Mouse (Mus musculus): Measurements from ENCODE around the gene Ndufb3. TPM values are rescaled to one million over a fixed set of nuclear protein-coding genes. Genes with fewer than 3 reads are reported as not detected.
"Not testable (repeated sequence)": the region's sequence is repeated elsewhere in the genome, so short reads cannot be mapped to it uniquely, and the experiment has no call there.

The Ndufb3 gene
- polyA plus RNA-seq, 1 experiment, result 268 TPM

GRCm38 (mm10) chr1:58618766-58619165 is 32.6 kb downstream of the Ndufb3 start:
- 88% methylated on average over 2 of the region's 2 CpGs for WGBS
- H3K4me1 ChIP-seq (ENCODE audit: control insufficient read depth, insufficient read depth, low read length), result peaks cover 3% of the 10 kb centered on the region; the same call in 1 of the 2 replicates
- no peak for DNase-seq
- TF ChIP-seq CTCF (IDR thresholded peaks at IDR 0.05; ENCODE audit: borderline replicate concordance, insufficient read depth, low read depth, low read length), result no peak
- H3K27ac ChIP-seq (ENCODE audit: insufficient read depth, low read length), result no peak overlapping the region
- no peak overlapping the region for H3K4me3 ChIP-seq (replicated peaks; ENCODE audit: insufficient read depth, low read depth, low read length)
- H3K27me3 ChIP-seq (ENCODE audit: control insufficient read depth, insufficient read depth, low read length), result no peaks in the 10 kb centered on the region

GRCm38 (mm10) chr1:58621251-58621650 is 35.1 kb downstream of the Ndufb3 start:
- 86% methylated on average over 3 of the region's 3 CpGs for WGBS
- H3K4me3 ChIP-seq (replicated peaks; ENCODE audit: insufficient read depth, low read depth, low read length), result no peak overlapping the region
- H3K27me3 ChIP-seq (ENCODE audit: control insufficient read depth, insufficient read depth, low read length), result no peaks in the 10 kb centered on the region
- H3K4me1 ChIP-seq (ENCODE audit: control insufficient read depth, insufficient read depth, low read length), result peaks cover 3% of the 10 kb centered on the region; the same call in 1 of the 2 replicates
- no peak for DNase-seq
- peak overlapping the region; percentile 62; the same call in 1 of the 2 replicates for H3K27ac ChIP-seq (ENCODE audit: insufficient read depth, low read length)
- TF ChIP-seq POLR2A (IDR thresholded peaks at IDR 0.05; ENCODE audit: borderline replicate concordance, insufficient read depth, low read length), result no peak

GRCm38 (mm10) chr1:58621996-58622748 is 36.0 kb downstream of the Ndufb3 start:
- 20% methylated on average over 7 of the region's 7 CpGs for WGBS
- peak; percentile 66 to 84 for DNase-seq
- TF ChIP-seq POLR2A (IDR thresholded peaks at IDR 0.05; ENCODE audit: borderline replicate concordance, insufficient read depth, low read length), result peak; percentile 38; the same call in 1 of the 2 replicates
- TF ChIP-seq CTCF (IDR thresholded peaks at IDR 0.05; ENCODE audit: borderline replicate concordance, insufficient read depth, low read depth, low read length), result no peak
- H3K4me3 ChIP-seq (replicated peaks; ENCODE audit: insufficient read depth, low read depth, low read length), result no peak overlapping the region
- peaks cover 3% of the 10 kb centered on the region; the same call in 1 of the 2 replicates for H3K4me1 ChIP-seq (ENCODE audit: control insufficient read depth, insufficient read depth, low read length)
- no peaks in the 10 kb centered on the region for H3K27me3 ChIP-seq (ENCODE audit: control insufficient read depth, insufficient read depth, low read length)
- H3K27ac ChIP-seq (ENCODE audit: insufficient read depth, low read length), result peak overlapping the region; percentile 43; the same call in 1 of the 2 replicates

- not testable (repeated sequence) for DNase-seq; H3K27ac ChIP-seq (ENCODE audit: insufficient read depth, low read length); H3K4me1 ChIP-seq (ENCODE audit: control insufficient read depth, insufficient read depth, low read length); H3K4me3 ChIP-seq (replicated peaks; ENCODE audit: insufficient read depth, low read depth, low read length); H3K27me3 ChIP-seq (ENCODE audit: control insufficient read depth, insufficient read depth, low read length)
- WGBS, result 83% methylated on average over 2 of the region's 2 CpGs
These were observed 42.7 kb downstream of the Ndufb3 start for GRCm38 (mm10) chr1:58628847-58629246.

Other genes starting within 250 kb of the Ndufb3 start
- gene Bzw1, start 193.5 kb upstream of the Ndufb3 start, polyA plus RNA-seq (2012; rRNA removed), result 72.1 and 72.3 TPM in 2 replicates
- 252 TPM in 2 replicates for gene Clk1, start 162.3 kb upstream of the Ndufb3 start, polyA plus RNA-seq (2012; rRNA removed)
- 29.1 and 32.4 TPM in 2 replicates for gene Nif3l1, start 141.2 kb upstream of the Ndufb3 start, polyA plus RNA-seq (2012; rRNA removed)
- gene Ppil3, start 140.9 kb upstream of the Ndufb3 start, polyA plus RNA-seq (2012; rRNA removed), result 30.0 and 31.0 TPM in 2 replicates
- gene Orc2, start 81.3 kb upstream of the Ndufb3 start, polyA plus RNA-seq (2012; rRNA removed), result 21.6 and 22.6 TPM in 2 replicates
- 21.8 and 26.3 TPM in 2 replicates for gene Fam126b, start 61 bp upstream of the Ndufb3 start, polyA plus RNA-seq (2012; rRNA removed)
- 0.08 TPM in 1 of 2 replicates, not detected in the other for gene Als2cr12, start 109.6 kb downstream of the Ndufb3 start, polyA plus RNA-seq (2012; rRNA removed)
- gene Cflar, start 125.1 kb downstream of the Ndufb3 start, polyA plus RNA-seq (2012; rRNA removed), result 15.4 and 16.1 TPM in 2 replicates
- 1.6 and 1.9 TPM in 2 replicates for gene Casp8, start 209.0 kb downstream of the Ndufb3 start, polyA plus RNA-seq (2012; rRNA removed)